Mouse (Mus musculus) embryonic facial prominence, embryonic 10.5 days (tissue): Measurements from ENCODE around the gene Ift46. TPM values are rescaled to one million over a fixed set of nuclear protein-coding genes. Genes with fewer than 3 reads are reported as not detected.
A peak's percentile ranks its signal among the peaks of the same experiment; 100 is the strongest.

ENCODE experiments used
- DNase-seq: peaks from one replicate; pipeline ENCODE4 v3.0.0-alpha.2; 2017; ENCODE audit warnings: low spot score
- H3K27ac ChIP-seq: fragments of 300-500 bp; sonication (generic); replicated peaks from 2 replicates; pipeline ENCODE4 v1.5.1; 2016; ENCODE audit warnings: mild to moderate bottlenecking
- H3K27me3 ChIP-seq: fragments of 300-500 bp; sonication (generic); replicated peaks from 2 replicates; pipeline ENCODE4 v1.6.1; 2016; ENCODE audit warnings: low read depth, mild to moderate bottlenecking; ENCODE audit not compliant: poor library complexity, severe bottlenecking
- H3K36me3 ChIP-seq: fragments of 300-500 bp; sonication (generic); replicated peaks from 2 replicates; pipeline ENCODE4 v1.6.1; 2016; ENCODE audit warnings: mild to moderate bottlenecking, moderate library complexity
- H3K4me1 ChIP-seq: fragments of 300-500 bp; sonication (generic); 2 replicates; pipeline ENCODE4 v1.6.1; 2016
- H3K4me3 ChIP-seq: fragments of 300-500 bp; sonication (generic); 2 replicates; pipeline ENCODE4 v1.5.1; 2016; ENCODE audit warnings: mild to moderate bottlenecking, moderate library complexity
- H3K9me3 ChIP-seq: fragments of 300-500 bp; sonication (generic); 2 replicates; pipeline ENCODE4 v1.6.1; 2016; ENCODE audit warnings: mild to moderate bottlenecking
- WGBS: fragments of 180-500 bp; shearing (Covaris S2); methylation state at CpG from one replicate; pipeline ENCODE4 v1.1.7; 2016; 5-methylcytosine and 5-hydroxymethylcytosine counted together
- polyA plus RNA-seq: library from polyadenylated mRNA; unstranded; fragments of >200 nt; fragmentation: Nextera tagmentation; extraction: Ambion mirVana; gene quantifications from 2 replicates; pipeline ENCODE4 v1.2.1, GENCODE M21; 2016

Ift46 gene
- polyA plus RNA-seq, 1 experiment from 2014 or later: 139 TPM

- WGBS: 32% methylated on average over 10 of the region's 10 CpGs
- Histone ChIP-seq H3K27ac (peak overlapping the region; percentile 76), H3K9me3 (no peaks in the 10 kb centered on the region), H3K4me3 (peak overlapping the region; percentile 24; the same call in 1 of the 2 replicates), H3K27me3 (no peaks in the 10 kb centered on the region), H3K36me3 (peaks cover 28% of the 10 kb centered on the region; the same call in 1 of the 2 replicates), H3K4me1 (peaks cover 74% of the 10 kb centered on the region)
- peak; percentile 50 for DNase-seq
These were observed 41.1 kb upstream of the Ift46 start for GRCm38 (mm10) chr9:44726431-44727146.

GRCm38 (mm10) chr9:44727441-44727840, 40.3 kb upstream of the Ift46 start:
- Histone ChIP-seq H3K27ac (peak overlapping the region; percentile 76; the same call in 1 of the 2 replicates), H3K9me3 (no peaks in the 10 kb centered on the region), H3K27me3 (peaks cover 6% of the 10 kb centered on the region), H3K4me3 (no peak overlapping the region), H3K4me1 (peaks cover 70% of the 10 kb centered on the region), H3K36me3 (peaks cover 28% of the 10 kb centered on the region; the same call in 1 of the 2 replicates)
- 44% methylated on average over 5 of the region's 5 CpGs for WGBS
- no peak for DNase-seq

DNA sequence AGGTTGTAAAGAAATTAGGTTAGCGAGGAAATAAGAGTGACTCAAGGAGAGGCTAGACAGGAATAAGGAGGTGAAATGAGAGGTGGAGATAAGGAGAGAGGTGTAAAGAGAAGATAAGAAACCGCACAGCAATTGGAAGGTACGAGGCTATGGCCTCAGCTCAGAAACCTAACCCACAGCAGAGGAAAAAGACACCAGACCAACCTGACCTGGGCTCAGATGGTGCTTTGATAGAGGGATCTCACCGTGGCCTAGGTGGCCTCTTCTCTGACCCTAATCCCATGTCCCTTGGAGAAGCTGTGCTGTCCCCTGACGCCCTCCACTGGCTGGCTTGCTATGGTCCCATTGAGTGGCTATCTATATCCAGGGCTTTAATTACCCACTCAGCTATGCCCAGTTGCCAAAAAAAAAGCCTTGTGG, 35.6 kb upstream of the Ift46 start:
- Histone ChIP-seq H3K27me3 (peaks cover 36% of the 10 kb centered on the region), H3K27ac (0 out of 2 replicates have a peak overlapping the region, but pooled peaks have one; percentile 40), H3K36me3 (no peaks in the 10 kb centered on the region), H3K4me3 (no peak overlapping the region; the same call in 1 of the 2 replicates), H3K9me3 (no peaks in the 10 kb centered on the region), H3K4me1 (peaks cover 68% of the 10 kb centered on the region)
- DNase-seq: no peak
- 70% methylated on average over 5 of the region's 5 CpGs for WGBS

- no peak for DNase-seq
- Histone ChIP-seq H3K36me3 (no peaks in the 10 kb centered on the region), H3K4me1 (peaks cover 69% of the 10 kb centered on the region), H3K9me3 (no peaks in the 10 kb centered on the region), H3K27me3 (peaks cover 36% of the 10 kb centered on the region), H3K27ac (peak overlapping the region; percentile 85; the same call in 1 of the 2 replicates), H3K4me3 (peak overlapping the region; percentile 82)
- WGBS: 34% methylated on average over 12 of the region's 12 CpGs
These were observed 34.7 kb upstream of the Ift46 start for GRCm38 (mm10) chr9:44732921-44733530.

- under 1% methylated on average over 79 of the region's 79 CpGs for WGBS
- Histone ChIP-seq H3K27me3 (peaks cover 36% of the 10 kb centered on the region), H3K27ac (peak overlapping the region; percentile 85), H3K9me3 (no peaks in the 10 kb centered on the region), H3K4me1 (peaks cover 62% of the 10 kb centered on the region), H3K36me3 (no peaks in the 10 kb centered on the region), H3K4me3 (peak overlapping the region; percentile 82)
- DNase-seq: peak; percentile 65
These were observed 33.8 kb upstream of the Ift46 start for GRCm38 (mm10) chr9:44733671-44734523.

DNA sequence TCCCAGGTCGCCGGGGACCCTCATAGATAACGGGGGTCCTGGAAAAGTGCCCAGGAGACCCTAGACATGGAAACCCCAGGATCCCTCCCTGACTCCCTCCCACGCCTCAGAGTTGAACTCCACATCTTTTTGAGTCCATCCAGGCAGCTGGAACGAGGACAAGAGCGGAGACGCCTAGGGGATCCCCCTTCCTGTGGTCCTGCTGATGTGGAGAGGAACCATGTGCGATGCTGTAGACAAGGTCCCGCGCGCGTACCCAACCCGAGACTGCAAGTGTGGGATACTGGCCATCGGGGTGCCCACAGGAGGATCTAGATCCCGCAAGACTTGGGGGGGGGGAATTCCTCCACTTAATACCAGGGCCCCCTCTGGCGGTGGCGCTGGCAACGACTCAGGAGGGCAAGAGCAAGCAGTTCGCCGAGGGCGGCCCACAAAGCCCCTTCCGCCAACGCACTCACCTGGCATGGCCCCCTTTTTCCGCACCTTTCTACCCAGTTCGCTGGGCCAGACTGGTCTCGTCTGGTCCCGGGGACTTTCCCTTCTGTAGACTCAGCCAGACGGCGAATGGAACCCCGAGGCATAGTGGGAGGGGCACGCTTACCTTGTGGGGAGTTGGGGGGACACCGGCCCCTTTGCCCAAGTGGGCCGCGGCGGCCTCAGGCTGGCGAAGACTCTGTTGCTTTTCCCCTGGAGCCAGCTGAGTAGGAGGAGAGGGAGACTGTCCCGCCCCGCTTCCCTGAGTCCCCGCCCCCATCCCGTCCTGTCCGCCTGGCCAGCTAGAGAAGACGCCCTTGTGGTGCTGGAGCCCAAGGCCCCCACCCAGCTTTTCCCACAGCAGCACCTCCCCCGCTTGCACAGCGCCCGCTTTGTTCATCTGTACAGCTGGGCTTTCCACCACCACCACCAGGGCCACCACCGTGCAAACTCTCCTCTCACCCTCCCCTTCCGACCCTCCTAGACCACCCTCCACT, 32.9 kb upstream of the Ift46 start, which contains the start of gene Phldb1:
Gene Phldb1 (minus strand): TSS at position 675 of the 971 bp plus-strand sequence.
- DNase-seq: peak; percentile 86
- peaks cover 61% of the 10 kb centered on the region for H3K4me1 ChIP-seq
- H3K36me3 ChIP-seq: no peaks in the 10 kb centered on the region
- peaks cover 36% of the 10 kb centered on the region for H3K27me3 ChIP-seq
- peak within 1 kb of the TSS; percentile 85 for H3K27ac ChIP-seq
- no peaks in the 10 kb centered on the region for H3K9me3 ChIP-seq
- under 1% methylated on average over 47 of the region's 47 CpGs for WGBS
- peak within 1 kb of the TSS; percentile 82 for H3K4me3 ChIP-seq

GRCm38 (mm10) chr9:44735886-44736285, 31.8 kb upstream of the Ift46 start:
- no peaks in the 10 kb centered on the region for H3K9me3 ChIP-seq
- peak; percentile 9 for DNase-seq
- H3K4me1 ChIP-seq: peaks cover 61% of the 10 kb centered on the region
- H3K4me3 ChIP-seq: peak overlapping the region; percentile 82
- 76% methylated on average over 6 of the region's 6 CpGs for WGBS
- H3K27ac ChIP-seq: peak overlapping the region; percentile 8; the same call in 1 of the 2 replicates
- H3K27me3 ChIP-seq: peaks cover 36% of the 10 kb centered on the region
- H3K36me3 ChIP-seq: peaks cover 3% of the 10 kb centered on the region

- peak overlapping the region; percentile 8; the same call in 1 of the 2 replicates for H3K27ac ChIP-seq
- peaks cover 61% of the 10 kb centered on the region for H3K4me1 ChIP-seq
- H3K4me3 ChIP-seq: no peak overlapping the region
- H3K36me3 ChIP-seq: peaks cover 7% of the 10 kb centered on the region
- WGBS: 69% methylated on average over 2 of the region's 2 CpGs
- H3K9me3 ChIP-seq: no peaks in the 10 kb centered on the region
- DNase-seq: peak; percentile 9
- peaks cover 36% of the 10 kb centered on the region for H3K27me3 ChIP-seq
These were observed 31.4 kb upstream of the Ift46 start for GRCm38 (mm10) chr9:44736301-44736700.

GRCm38 (mm10) chr9:44737240-44737949, 30.3 kb upstream of the Ift46 start:
- Histone ChIP-seq H3K9me3 (no peaks in the 10 kb centered on the region), H3K4me1 (peaks cover 57% of the 10 kb centered on the region), H3K4me3 (peak overlapping the region; percentile 23), H3K36me3 (peaks cover 18% of the 10 kb centered on the region), H3K27me3 (peaks cover 31% of the 10 kb centered on the region), H3K27ac (peak overlapping the region; percentile 71)
- DNase-seq: peak; percentile 77
- WGBS: 35% methylated on average over 8 of the region's 8 CpGs

DNA sequence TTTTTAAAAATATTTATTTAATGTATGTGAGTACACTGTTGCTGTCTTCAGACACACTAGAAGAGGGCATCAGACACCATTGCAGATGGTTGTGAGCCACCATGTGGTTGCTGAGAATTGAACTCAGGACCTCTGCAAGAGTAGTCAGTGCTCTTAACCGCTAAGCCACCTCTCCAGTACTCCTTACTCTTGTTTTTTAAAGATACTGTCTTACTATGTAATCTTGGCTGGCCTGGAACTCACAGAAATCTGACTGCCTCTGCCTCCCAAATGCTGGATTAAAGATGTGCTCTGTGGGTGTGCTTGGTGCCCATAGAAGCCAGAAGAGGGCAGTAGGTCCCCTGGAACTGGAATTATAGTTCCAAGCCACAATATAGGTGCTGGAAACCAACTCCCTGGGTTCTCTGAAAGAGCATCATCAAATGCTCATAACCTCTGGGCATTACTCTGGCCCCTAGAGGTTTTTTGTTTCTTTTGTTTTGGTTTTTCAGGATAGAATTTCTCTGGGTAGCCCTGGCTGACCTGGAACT, 27.0 kb upstream of the Ift46 start:
- peaks cover 4% of the 10 kb centered on the region; the same call in 1 of the 2 replicates for H3K27me3 ChIP-seq
- H3K4me3 ChIP-seq: no peak overlapping the region
- H3K4me1 ChIP-seq: peaks cover 24% of the 10 kb centered on the region
- H3K9me3 ChIP-seq: no peaks in the 10 kb centered on the region
- WGBS: 83% methylated on average over 1 of the region's 1 CpGs
- no peak for DNase-seq
- peaks cover 52% of the 10 kb centered on the region for H3K36me3 ChIP-seq
- H3K27ac ChIP-seq: no peak overlapping the region

DNA sequence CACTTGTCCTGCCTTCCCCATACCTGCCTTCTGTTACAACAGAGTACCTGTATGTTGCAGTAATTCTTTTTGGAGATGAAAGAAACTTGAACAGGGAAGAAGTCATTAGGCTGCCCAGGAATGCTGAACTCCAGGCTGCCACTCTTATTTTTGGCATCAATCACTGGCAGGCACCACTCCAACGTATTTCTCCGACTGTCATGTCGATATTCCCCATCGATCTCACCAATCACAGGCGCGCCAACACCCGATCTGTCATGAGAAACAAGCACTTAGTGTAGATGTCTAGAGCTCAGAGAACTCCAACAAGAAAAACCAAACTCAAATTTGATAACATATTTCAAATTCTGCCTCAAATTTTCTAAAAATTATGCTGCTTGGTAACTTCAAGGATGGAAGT, 22.3 kb upstream of the Ift46 start:
- Histone ChIP-seq H3K4me3 (no peak overlapping the region), H3K27ac (no peak overlapping the region), H3K9me3 (no peaks in the 10 kb centered on the region), H3K4me1 (no peaks in the 10 kb centered on the region), H3K27me3 (no peaks in the 10 kb centered on the region), H3K36me3 (peaks cover 96% of the 10 kb centered on the region)
- no peak for DNase-seq
- 94% methylated on average over 7 of the region's 7 CpGs for whole genome bisulfite sequencing
